Mouse (Mus musculus): ENCODE measurements around the gene Bcl2. TPM values are rescaled to one million over a fixed set of nuclear protein-coding genes. Genes with fewer than 3 reads are reported as not detected.
A peak's percentile ranks its signal among the peaks of the same experiment; 100 is the strongest.
"Not testable (repeated sequence)": the region's sequence is repeated elsewhere in the genome, so short reads cannot be mapped to it uniquely, and the experiment has no call there.

Gene Bcl2
- polyA plus RNA-seq, 1 experiment = 2.6 TPM

GRCm38 (mm10) chr1:106735586-106735985, 21.5 kb upstream of the Bcl2 start:
- Histone ChIP-seq H3K27me3 (replicated peaks; ENCODE audit: control insufficient read depth, insufficient read depth, low read length) (no peaks in the 10 kb centered on the region), H3K36me3 (ENCODE audit: control insufficient read depth, insufficient read depth, low read length) (no peaks in the 10 kb centered on the region), H3K4me1 (ENCODE audit: control insufficient read depth, insufficient read depth, low read length) (no peaks in the 10 kb centered on the region), H3K4me3 (ENCODE audit: insufficient read depth, low read depth, low read length) (no peak overlapping the region), H3K27ac (ENCODE audit: insufficient read depth, low read depth, low read length) (no peak overlapping the region)
- 48% methylated on average over 2 of the region's 2 CpGs for WGBS
- TF ChIP-seq POLR2A (IDR thresholded peaks at IDR 0.05; ENCODE audit: low read depth, low read length) (no peak), CTCF (conservative IDR thresholded peaks at IDR 0.05; ENCODE audit: insufficient read depth, insufficient read length, low read depth, low read length) (peak; percentile 74)
- peak; percentile 46 for DNase-seq

GRCm38 (mm10) chr1:106722061-106722460, 8.0 kb upstream of the Bcl2 start:
- TF ChIP-seq POLR2A (IDR thresholded peaks at IDR 0.05; ENCODE audit: low read depth, low read length) (no peak), CTCF (conservative IDR thresholded peaks at IDR 0.05; ENCODE audit: insufficient read depth, insufficient read length, low read depth, low read length) (no peak)
- no peaks in the 10 kb centered on the region for H3K27me3 ChIP-seq (replicated peaks; ENCODE audit: control insufficient read depth, insufficient read depth, low read length)
- DNase-seq = no peak
- H3K4me3 ChIP-seq (ENCODE audit: insufficient read depth, low read depth, low read length) = no peak overlapping the region
- H3K4me1 ChIP-seq (ENCODE audit: control insufficient read depth, insufficient read depth, low read length) = no peaks in the 10 kb centered on the region
- no peak overlapping the region for H3K27ac ChIP-seq (ENCODE audit: insufficient read depth, low read depth, low read length)
- H3K36me3 ChIP-seq (ENCODE audit: control insufficient read depth, insufficient read depth, low read length) = no peaks in the 10 kb centered on the region; the same call in 1 of the 2 replicates
- WGBS = 78% methylated on average over 5 of the region's 5 CpGs

- not testable (repeated sequence) for DNase-seq; H3K4me3 ChIP-seq (ENCODE audit: insufficient read depth, low read depth, low read length); H3K27ac ChIP-seq (ENCODE audit: insufficient read depth, low read depth, low read length); H3K4me1 ChIP-seq (ENCODE audit: control insufficient read depth, insufficient read depth, low read length); H3K27me3 ChIP-seq (replicated peaks; ENCODE audit: control insufficient read depth, insufficient read depth, low read length); H3K36me3 ChIP-seq (ENCODE audit: control insufficient read depth, insufficient read depth, low read length)
- WGBS = 58% methylated on average over 7 of the region's 7 CpGs
These were observed 3.7 kb upstream of the Bcl2 start for GRCm38 (mm10) chr1:106717736-106718135.

- H3K36me3 ChIP-seq (ENCODE audit: control insufficient read depth, insufficient read depth, low read length) = no peaks in the 10 kb centered on the region; the same call in 1 of the 2 replicates
- peak; percentile 83 for DNase-seq
- WGBS = 25% methylated on average over 7 of the region's 7 CpGs
- no peaks in the 10 kb centered on the region for H3K4me1 ChIP-seq (ENCODE audit: control insufficient read depth, insufficient read depth, low read length)
- H3K4me3 ChIP-seq (ENCODE audit: insufficient read depth, low read depth, low read length) = no peak overlapping the region
- no peak for TF ChIP-seq POLR2A (IDR thresholded peaks at IDR 0.05; ENCODE audit: low read depth, low read length)
- TF ChIP-seq CTCF (conservative IDR thresholded peaks at IDR 0.05; ENCODE audit: insufficient read depth, insufficient read length, low read depth, low read length) = peak; percentile 79
- no peaks in the 10 kb centered on the region for H3K27me3 ChIP-seq (replicated peaks; ENCODE audit: control insufficient read depth, insufficient read depth, low read length)
- H3K27ac ChIP-seq (ENCODE audit: insufficient read depth, low read depth, low read length) = no peak overlapping the region
These were observed 3.1 kb upstream of the Bcl2 start for GRCm38 (mm10) chr1:106717071-106717601.

GRCm38 (mm10) chr1:106716141-106716540, 2.1 kb upstream of the Bcl2 start:
- Histone ChIP-seq H3K36me3 (ENCODE audit: control insufficient read depth, insufficient read depth, low read length) (no peaks in the 10 kb centered on the region), H3K4me3 (ENCODE audit: insufficient read depth, low read depth, low read length) (no peak overlapping the region), H3K27ac (ENCODE audit: insufficient read depth, low read depth, low read length) (no peak overlapping the region), H3K4me1 (ENCODE audit: control insufficient read depth, insufficient read depth, low read length) (no peaks in the 10 kb centered on the region; the same call in 1 of the 2 replicates), H3K27me3 (replicated peaks; ENCODE audit: control insufficient read depth, insufficient read depth, low read length) (no peaks in the 10 kb centered on the region)
- 71% methylated on average over 3 of the region's 3 CpGs for WGBS
- DNase-seq = no peak
- TF ChIP-seq POLR2A (IDR thresholded peaks at IDR 0.05; ENCODE audit: low read depth, low read length) = no peak

- Histone ChIP-seq H3K4me3 (ENCODE audit: insufficient read depth, low read depth, low read length) (no peak overlapping the region), H3K27ac (ENCODE audit: insufficient read depth, low read depth, low read length) (no peak overlapping the region), H3K36me3 (ENCODE audit: control insufficient read depth, insufficient read depth, low read length) (no peaks in the 10 kb centered on the region), H3K4me1 (ENCODE audit: control insufficient read depth, insufficient read depth, low read length) (no peaks in the 10 kb centered on the region; the same call in 1 of the 2 replicates), H3K27me3 (replicated peaks; ENCODE audit: control insufficient read depth, insufficient read depth, low read length) (no peaks in the 10 kb centered on the region)
- TF ChIP-seq POLR2A (IDR thresholded peaks at IDR 0.05; ENCODE audit: low read depth, low read length) (no peak), CTCF (conservative IDR thresholded peaks at IDR 0.05; ENCODE audit: insufficient read depth, insufficient read length, low read depth, low read length) (no peak)
- WGBS = 80% methylated on average over 13 of the region's 13 CpGs
- DNase-seq = no peak
These were observed 1.3 kb upstream of the Bcl2 start for GRCm38 (mm10) chr1:106715111-106716083.

- Histone ChIP-seq H3K27ac (ENCODE audit: insufficient read depth, low read depth, low read length) (0 out of 2 replicates have a peak overlapping the region, but pooled peaks have one; percentile 53), H3K27me3 (replicated peaks; ENCODE audit: control insufficient read depth, insufficient read depth, low read length) (no peaks in the 10 kb centered on the region)
- DNase-seq = no peak
These were observed 482 bp upstream of the Bcl2 start for GRCm38 (mm10) chr1:106714530-106714981.

More at GRCm38 (mm10) chr1:106714530-106714981, 482 bp upstream of the Bcl2 start:
- no peaks in the 10 kb centered on the region; the same call in 1 of the 2 replicates for H3K4me1 ChIP-seq (ENCODE audit: control insufficient read depth, insufficient read depth, low read length)
- no peaks in the 10 kb centered on the region for H3K36me3 ChIP-seq (ENCODE audit: control insufficient read depth, insufficient read depth, low read length)
- 4% methylated on average over 21 of the region's 21 CpGs for WGBS
- TF ChIP-seq POLR2A (IDR thresholded peaks at IDR 0.05; ENCODE audit: low read depth, low read length) (no peak), CTCF (conservative IDR thresholded peaks at IDR 0.05; ENCODE audit: insufficient read depth, insufficient read length, low read depth, low read length) (no peak)
- peak overlapping the region; percentile 69 for H3K4me3 ChIP-seq (ENCODE audit: insufficient read depth, low read depth, low read length)

Measured in kidney, adult 2 months (tissue).